Mouse (Mus musculus) retina, embryonic 14.5 days (tissue): Measurements from ENCODE around the gene Metap1.
A peak's percentile ranks its signal among the peaks of the same experiment; 100 is the strongest.

ENCODE experiments used
- DNase-seq: peaks from one replicate; pipeline ENCODE4 v3.0.0-alpha.2; 2015; ENCODE audit warnings: low spot score

Gene Metap1

GRCm38 (mm10) chr3:138448077-138448860, 41.0 kb downstream of the Metap1 start:
- no peak for DNase-seq

GRCm38 (mm10) chr3:138443465-138443771, 45.9 kb downstream of the Metap1 start:
- DNase-seq: no peak

GRCm38 (mm10) chr3:138442612-138443464, 46.5 kb downstream of the Metap1 start, which contains the start of gene Adh5:
Gene Adh5, plus strand, starts transcription at chr3:138443093.
- peak; percentile 94 for DNase-seq

GRCm38 (mm10) chr3:138442203-138442602, 47.1 kb downstream of the Metap1 start:
- DNase-seq: no peak

- no peak for DNase-seq
Measured at GRCm38 (mm10) chr3:138438716-138439115, 50.6 kb downstream of the Metap1 start.

GRCm38 (mm10) chr3:138431835-138432234, 57.5 kb downstream of the Metap1 start:
- DNase-seq: peak; percentile 79

GRCm38 (mm10) chr3:138430360-138430976, 58.8 kb downstream of the Metap1 start:
- DNase-seq: no peak

DNA sequence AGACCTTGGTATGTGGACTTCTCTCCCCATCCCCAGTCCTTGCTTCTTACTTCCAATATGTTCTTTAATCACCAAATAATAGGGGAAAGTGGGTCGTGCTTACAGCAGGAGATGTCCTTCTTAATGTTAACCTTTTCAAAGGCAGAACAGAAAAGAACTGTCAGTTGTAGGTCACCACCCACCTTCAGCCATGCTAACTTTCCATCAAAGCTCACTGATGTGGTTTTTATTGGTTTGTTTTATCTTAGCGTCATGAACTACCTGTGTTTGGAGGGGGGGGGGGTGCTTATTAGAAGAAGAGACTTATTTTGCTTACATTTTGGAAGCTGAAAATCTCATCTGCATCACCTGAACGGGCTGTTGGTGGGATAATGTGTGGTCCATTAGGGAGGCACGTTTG, 65.1 kb downstream of the Metap1 start:
- DNase-seq: no peak

DNA sequence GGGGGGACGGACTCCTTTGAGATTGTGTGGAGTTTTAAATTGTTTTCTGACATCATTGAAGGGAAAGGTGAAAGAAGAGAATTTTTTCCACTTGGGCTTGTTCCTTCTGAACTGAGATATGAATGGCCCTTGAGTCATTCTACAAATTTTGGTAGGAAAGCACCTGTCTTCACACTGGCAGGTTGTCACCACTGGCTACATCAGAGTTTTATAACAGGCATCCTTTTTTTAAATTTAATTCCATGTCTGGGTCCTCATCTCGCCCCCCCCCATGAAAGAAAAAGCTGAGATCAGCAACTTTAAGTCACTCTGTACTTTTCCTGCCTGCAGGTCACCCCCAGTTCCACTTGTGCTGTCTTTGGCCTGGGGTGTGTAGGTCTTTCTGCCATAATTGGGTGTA, 65.7 kb downstream of the Metap1 start:
- no peak for DNase-seq

DNA sequence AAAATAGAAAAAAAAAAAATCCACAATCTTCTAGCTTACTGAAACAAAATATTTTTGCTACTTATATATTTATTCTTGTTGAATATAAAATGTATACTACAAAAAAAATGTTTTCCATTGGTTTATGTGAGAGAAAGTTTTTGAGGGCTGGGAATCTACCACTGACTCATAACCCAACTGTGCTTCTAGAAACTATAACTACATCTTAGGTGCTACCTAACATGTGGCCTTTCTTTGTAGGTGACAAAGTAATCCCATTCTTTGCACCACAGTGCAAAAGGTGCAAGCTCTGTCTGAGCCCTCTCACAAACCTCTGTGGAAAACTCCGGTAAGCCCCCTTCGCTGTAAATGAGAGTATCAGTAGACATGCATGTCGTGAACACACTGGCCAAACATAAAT, 68.9 kb downstream of the Metap1 start:
- DNase-seq: no peak

GRCm38 (mm10) chr3:138419369-138419768, 69.9 kb downstream of the Metap1 start:
- no peak for DNase-seq

GRCm38 (mm10) chr3:138415121-138415690, 74.1 kb downstream of the Metap1 start, which contains the start of gene Adh4:
Gene Adh4, plus strand, starts transcription at chr3:138415466.
- no peak for DNase-seq

DNA sequence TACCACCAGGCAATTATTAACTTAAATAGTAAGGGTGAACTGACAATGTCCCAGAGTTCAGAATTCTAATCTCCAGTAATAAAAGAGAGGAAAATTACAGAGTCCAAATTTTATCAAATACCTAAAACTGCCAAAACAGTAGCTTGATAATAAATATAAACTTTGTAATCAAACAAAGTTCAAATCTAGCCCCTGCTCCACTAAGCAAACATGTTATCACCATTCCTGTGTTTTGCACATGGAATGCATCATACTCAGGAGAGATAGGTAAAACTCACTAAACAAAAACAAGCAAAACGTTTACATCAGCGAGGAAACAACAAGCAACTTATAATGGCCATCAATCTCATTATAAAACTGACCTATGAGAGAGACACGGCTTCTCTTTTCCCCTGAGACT, 79.1 kb downstream of the Metap1 start:
- DNase-seq: no peak

DNA sequence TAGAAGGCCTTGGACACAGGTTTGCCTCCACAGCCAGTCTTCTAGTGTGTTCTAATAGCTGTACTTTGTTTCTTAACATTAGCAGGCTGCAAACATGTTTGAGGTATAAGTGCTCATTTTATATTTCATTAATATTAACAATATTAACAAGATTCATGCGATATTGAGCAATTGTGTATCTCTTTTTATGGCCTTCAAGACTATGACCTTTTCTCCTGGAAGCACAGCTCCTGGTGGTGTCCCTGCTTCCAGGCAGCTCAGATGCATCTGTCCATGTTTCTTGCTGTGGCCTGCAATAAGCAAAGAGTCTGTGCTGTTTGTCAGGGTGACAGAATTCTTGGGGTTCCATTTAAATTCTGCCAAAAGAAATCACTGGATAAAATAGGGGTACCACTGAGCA, 79.7 kb downstream of the Metap1 start:
- no peak for DNase-seq
